Mouse (Mus musculus) lung, adult 2 months (tissue): ENCODE measurements at regions not wholly inside any gene's neighbourhood (a gene's known extent, or its start where the extent isn't known, plus 50 kb on each side); places are given as distances from the start of the nearest gene placed in this dataset.

Experiments
- CTCF ChIP-seq: fragments of 200-500 bp; IDR thresholded peaks from 2 replicates; pipeline ENCODE4 v1.5.1; 2011; ENCODE audit warnings: mild to moderate bottlenecking, low read length, control low read depth; ENCODE audit not compliant: insufficient read depth
- POLR2A ChIP-seq: fragments of 200-500 bp; IDR thresholded peaks from 2 replicates; pipeline ENCODE4 v1.6.1; 2011; ENCODE audit warnings: low read depth, mild to moderate bottlenecking, control low read depth, low read length, borderline replicate concordance; ENCODE audit errors: extremely low read depth

GRCm38 (mm10) chr10:109517664-109518063 lies 506.9 kb upstream of the Syt1 start:
- TF ChIP-seq POLR2A (no peak), CTCF (no peak)
